Mouse (Mus musculus): ENCODE measurements at regions not wholly inside any gene's neighbourhood (a gene's known extent, or its start where the extent isn't known, plus 50 kb on each side); places are given as distances from the start of the nearest gene placed in this dataset.

- Histone ChIP-seq H3K4me2 (no peak overlapping the region), H3K36me3 (replicated peaks) (no peaks in the 10 kb centered on the region), H3K9me3 (0 out of 2 replicates have a peak, but pooled peaks cover 3% of the 10 kb centered on the region), H3K4me3 (replicated peaks) (no peak overlapping the region), H3K27ac (no peak overlapping the region), H3K27me3 (peaks cover 73% of the 10 kb centered on the region), H3K4me1 (peaks cover 39% of the 10 kb centered on the region), H3K9ac (no peak overlapping the region)
- 75% methylated on average over 11 of the region's 11 CpGs for WGBS
- ATAC-seq (ENCODE audit: low FRiP score) = no peak
Measured at GRCm38 (mm10) chr8:91988866-91989633, 187.2 kb upstream of the Irx3 start.

GRCm38 (mm10) chr8:91987854-91988253 is 186.0 kb upstream of the Irx3 start:
- peaks cover 66% of the 10 kb centered on the region for H3K27me3 ChIP-seq
- no peak overlapping the region for H3K9ac ChIP-seq
- no peak overlapping the region for H3K4me2 ChIP-seq
- no peaks in the 10 kb centered on the region for H3K36me3 ChIP-seq (replicated peaks)
- no peak overlapping the region for H3K4me3 ChIP-seq (replicated peaks)
- H3K9me3 ChIP-seq = 0 out of 2 replicates have a peak, but pooled peaks cover 3% of the 10 kb centered on the region
- 75% methylated on average over 6 of the region's 6 CpGs for WGBS
- no peak for ATAC-seq (ENCODE audit: low FRiP score)
- H3K27ac ChIP-seq = no peak overlapping the region
- peaks cover 27% of the 10 kb centered on the region for H3K4me1 ChIP-seq

DNA sequence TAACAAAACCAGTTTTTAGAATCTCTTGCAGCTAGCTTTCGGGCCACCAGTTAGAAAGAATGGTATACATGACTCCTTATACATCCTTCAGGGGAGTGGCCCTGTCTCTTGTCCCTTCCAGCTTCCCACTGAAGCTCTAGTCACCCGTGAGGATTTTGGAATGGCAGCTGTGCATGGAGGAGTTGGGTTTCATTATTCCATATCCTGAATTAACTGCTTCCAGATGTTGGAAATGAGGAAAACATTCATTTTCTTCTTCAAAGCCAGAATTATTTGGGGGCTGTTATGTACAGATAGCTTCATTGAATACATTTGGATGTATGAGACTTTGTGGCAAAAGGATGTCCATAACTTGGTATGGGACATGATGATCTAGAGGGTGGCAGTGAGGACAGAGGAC is 181.3 kb upstream of the Irx3 start:
- no peak for ATAC-seq (ENCODE audit: low FRiP score)
- peaks cover 33% of the 10 kb centered on the region for H3K27me3 ChIP-seq
- 0 out of 2 replicates have a peak, but pooled peaks cover 7% of the 10 kb centered on the region for H3K9me3 ChIP-seq
- H3K27ac ChIP-seq = no peak overlapping the region
- H3K4me1 ChIP-seq = no peaks in the 10 kb centered on the region
- 82% methylated on average over 2 of the region's 2 CpGs for WGBS
- H3K9ac ChIP-seq = no peak overlapping the region
- H3K4me2 ChIP-seq = no peak overlapping the region
- H3K4me3 ChIP-seq (replicated peaks) = no peak overlapping the region
- H3K36me3 ChIP-seq (replicated peaks) = no peaks in the 10 kb centered on the region

GRCm38 (mm10) chr8:91976900-91977585 is 175.2 kb upstream of the Irx3 start:
- Histone ChIP-seq H3K9me3 (0 out of 2 replicates have a peak, but pooled peaks cover 4% of the 10 kb centered on the region), H3K9ac (no peak overlapping the region), H3K4me1 (peaks cover 19% of the 10 kb centered on the region), H3K36me3 (replicated peaks) (no peaks in the 10 kb centered on the region), H3K4me3 (replicated peaks) (no peak overlapping the region), H3K27ac (no peak overlapping the region), H3K4me2 (no peak overlapping the region), H3K27me3 (peaks cover 38% of the 10 kb centered on the region)
- 55% methylated on average over 9 of the region's 9 CpGs for WGBS
- no peak for ATAC-seq (ENCODE audit: low FRiP score)

DNA sequence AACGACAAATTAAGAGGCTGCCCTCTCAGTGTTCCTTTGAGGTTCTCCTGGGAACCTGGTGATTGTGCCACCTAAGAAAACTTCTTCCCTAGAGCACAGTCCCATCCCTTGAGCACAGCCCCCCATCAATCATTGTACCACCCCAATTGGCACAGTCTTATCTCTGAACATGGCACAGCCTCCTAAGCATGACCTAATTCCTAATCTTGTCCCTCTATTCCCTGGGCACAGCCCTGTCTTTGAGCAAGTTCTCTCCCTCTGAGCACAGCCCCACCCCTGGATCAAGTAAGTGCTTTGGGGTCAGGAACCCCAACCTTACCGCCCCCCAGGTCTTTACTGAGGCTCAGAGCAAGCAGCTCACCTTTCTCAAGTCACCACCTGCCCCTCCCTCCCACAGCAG is 173.6 kb upstream of the Irx3 start:
- Histone ChIP-seq H3K9ac (no peak overlapping the region), H3K27ac (no peak overlapping the region), H3K36me3 (replicated peaks) (no peaks in the 10 kb centered on the region), H3K4me3 (replicated peaks) (no peak overlapping the region), H3K4me2 (no peak overlapping the region), H3K9me3 (no peaks in the 10 kb centered on the region), H3K27me3 (peaks cover 45% of the 10 kb centered on the region), H3K4me1 (peaks cover 19% of the 10 kb centered on the region)
- no peak for ATAC-seq (ENCODE audit: low FRiP score)
- WGBS = 93% methylated on average over 2 of the region's 2 CpGs

DNA sequence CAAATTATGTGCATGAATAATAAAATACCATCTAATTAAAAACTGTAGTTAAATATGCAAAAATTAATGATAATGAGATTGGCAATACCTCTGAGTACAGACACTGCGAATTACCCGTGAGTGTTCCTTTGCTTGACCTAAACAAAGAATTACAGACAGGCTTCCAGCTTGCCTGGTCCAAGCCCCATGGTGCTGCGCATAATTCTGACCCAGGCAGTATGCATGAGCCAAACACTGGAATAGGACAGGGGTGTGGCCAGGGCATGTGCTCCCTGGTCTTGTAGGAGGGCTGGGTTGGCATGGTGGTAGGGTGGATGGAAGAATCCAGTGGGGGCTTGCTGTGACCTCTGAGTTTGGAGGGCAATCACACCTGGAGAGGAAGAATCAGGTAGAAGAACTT is 172.8 kb upstream of the Irx3 start:
- Histone ChIP-seq H3K4me3 (replicated peaks) (no peak overlapping the region), H3K4me2 (0 out of 2 replicates have a peak overlapping the region, but pooled peaks have one; percentile 17), H3K9me3 (no peaks in the 10 kb centered on the region), H3K4me1 (peaks cover 19% of the 10 kb centered on the region), H3K36me3 (replicated peaks) (no peaks in the 10 kb centered on the region), H3K27me3 (peaks cover 45% of the 10 kb centered on the region), H3K9ac (no peak overlapping the region), H3K27ac (peak overlapping the region; percentile 42; the same call in 1 of the 2 replicates)
- WGBS = 54% methylated on average over 3 of the region's 3 CpGs
- ATAC-seq (ENCODE audit: low FRiP score) = peak; percentile 58; the same call in 1 of the 2 replicates

GRCm38 (mm10) chr8:91973951-91974439 is 172.1 kb upstream of the Irx3 start:
- no peaks in the 10 kb centered on the region for H3K36me3 ChIP-seq (replicated peaks)
- no peak overlapping the region for H3K9ac ChIP-seq
- H3K4me3 ChIP-seq (replicated peaks) = no peak overlapping the region
- peaks cover 19% of the 10 kb centered on the region for H3K4me1 ChIP-seq
- peak overlapping the region; percentile 17 for H3K4me2 ChIP-seq
- peak; percentile 74 for ATAC-seq (ENCODE audit: low FRiP score)
- no peaks in the 10 kb centered on the region for H3K9me3 ChIP-seq
- H3K27ac ChIP-seq = no peak overlapping the region
- WGBS = 38% methylated on average over 18 of the region's 18 CpGs
- peaks cover 51% of the 10 kb centered on the region for H3K27me3 ChIP-seq

GRCm38 (mm10) chr8:91967407-91967806 is 165.5 kb upstream of the Irx3 start:
- WGBS = 74% methylated on average over 16 of the region's 16 CpGs
- H3K4me3 ChIP-seq (replicated peaks) = no peak overlapping the region
- H3K9me3 ChIP-seq = no peaks in the 10 kb centered on the region
- H3K4me2 ChIP-seq = no peak overlapping the region
- no peaks in the 10 kb centered on the region for H3K36me3 ChIP-seq (replicated peaks)
- H3K4me1 ChIP-seq = peaks cover 16% of the 10 kb centered on the region; the same call in 1 of the 2 replicates
- no peak for ATAC-seq (ENCODE audit: low FRiP score)
- H3K27me3 ChIP-seq = peaks cover 36% of the 10 kb centered on the region
- H3K9ac ChIP-seq = no peak overlapping the region
- H3K27ac ChIP-seq = no peak overlapping the region

DNA sequence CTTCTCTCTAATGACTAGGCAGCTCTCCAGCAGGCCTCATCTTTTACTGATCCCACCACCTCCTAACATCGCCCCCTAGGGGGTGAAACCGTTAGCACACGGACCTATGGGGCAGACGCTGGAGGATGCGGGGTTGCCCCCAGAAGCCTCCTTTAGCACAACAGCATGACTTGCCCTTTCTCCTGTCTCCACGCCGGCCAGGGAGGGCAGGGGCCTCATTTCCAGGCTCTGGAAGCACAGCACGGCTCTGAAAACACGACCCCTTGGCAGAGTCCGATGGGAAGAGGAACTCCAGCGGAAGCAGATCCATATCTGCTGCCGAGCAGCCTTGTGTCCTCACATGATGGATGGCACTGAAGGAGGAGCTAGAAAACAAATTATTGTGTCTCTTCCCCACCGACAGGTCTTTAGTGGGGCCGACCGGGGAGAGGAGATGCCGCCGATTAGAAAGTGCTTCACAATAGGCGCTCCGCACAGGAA is 165.1 kb upstream of the Irx3 start:
- Histone ChIP-seq H3K4me1 (peaks cover 16% of the 10 kb centered on the region; the same call in 1 of the 2 replicates), H3K36me3 (replicated peaks) (no peaks in the 10 kb centered on the region), H3K9me3 (no peaks in the 10 kb centered on the region), H3K4me2 (no peak overlapping the region), H3K9ac (no peak overlapping the region), H3K4me3 (replicated peaks) (no peak overlapping the region), H3K27me3 (peaks cover 35% of the 10 kb centered on the region), H3K27ac (no peak overlapping the region)
- ATAC-seq (ENCODE audit: low FRiP score) = no peak
- 60% methylated on average over 19 of the region's 19 CpGs for WGBS

DNA sequence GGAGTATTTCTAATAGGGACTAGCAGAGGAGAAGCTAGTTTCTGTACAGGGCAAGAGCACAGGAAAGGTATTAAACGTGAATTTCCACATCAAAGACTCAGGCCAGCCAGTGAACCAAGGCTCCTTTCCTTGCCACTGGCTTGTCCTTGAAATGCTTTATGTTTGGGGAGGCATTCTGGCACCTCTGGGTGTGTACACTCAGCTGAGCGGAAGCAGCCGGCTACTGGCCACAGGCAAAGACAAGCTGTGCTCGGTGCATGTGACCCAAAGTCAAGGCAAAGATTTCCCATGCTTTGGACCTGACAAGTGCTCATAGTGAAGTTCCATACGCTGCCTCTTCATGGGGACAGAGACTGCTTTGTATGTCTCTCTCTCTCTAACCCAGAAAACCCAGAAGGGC is 159.8 kb upstream of the Irx3 start:
- Histone ChIP-seq H3K4me3 (replicated peaks) (no peak overlapping the region), H3K4me2 (no peak overlapping the region), H3K36me3 (replicated peaks) (no peaks in the 10 kb centered on the region), H3K9ac (no peak overlapping the region), H3K27ac (no peak overlapping the region), H3K9me3 (no peaks in the 10 kb centered on the region), H3K4me1 (no peaks in the 10 kb centered on the region), H3K27me3 (peaks cover 16% of the 10 kb centered on the region)
- no peak for ATAC-seq (ENCODE audit: low FRiP score)
- WGBS = 77% methylated on average over 5 of the region's 5 CpGs

DNA sequence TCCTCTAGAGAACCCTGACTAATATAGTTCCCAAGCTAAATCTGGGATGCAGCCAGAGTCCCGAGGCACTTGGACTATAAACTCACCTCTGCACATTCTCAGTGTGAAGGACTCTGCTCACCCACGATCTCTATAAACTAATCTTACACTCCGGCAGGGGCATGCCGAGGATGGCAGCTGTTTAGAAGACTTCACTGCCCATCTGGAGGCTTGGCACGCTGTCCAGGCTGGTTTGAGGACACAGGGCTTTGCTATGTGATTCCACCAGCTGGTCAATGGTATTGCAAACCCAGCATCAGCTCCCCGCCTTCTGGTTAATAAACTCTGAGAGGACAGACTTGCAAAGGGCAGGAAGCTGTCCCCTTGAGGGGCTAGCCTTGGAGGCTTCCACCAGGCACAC is 153.3 kb upstream of the Irx3 start:
- ATAC-seq (ENCODE audit: low FRiP score) = no peak
- Histone ChIP-seq H3K36me3 (replicated peaks) (no peaks in the 10 kb centered on the region), H3K9me3 (no peaks in the 10 kb centered on the region), H3K4me3 (replicated peaks) (no peak overlapping the region), H3K27me3 (peaks cover 8% of the 10 kb centered on the region), H3K27ac (no peak overlapping the region), H3K9ac (no peak overlapping the region), H3K4me2 (no peak overlapping the region), H3K4me1 (no peaks in the 10 kb centered on the region)
- 89% methylated on average over 6 of the region's 6 CpGs for WGBS

- ATAC-seq (ENCODE audit: low FRiP score) = no peak
- Histone ChIP-seq H3K27me3 (peaks cover 6% of the 10 kb centered on the region), H3K4me1 (no peaks in the 10 kb centered on the region), H3K27ac (no peak overlapping the region), H3K4me2 (no peak overlapping the region), H3K9me3 (no peaks in the 10 kb centered on the region), H3K9ac (no peak overlapping the region), H3K36me3 (replicated peaks) (no peaks in the 10 kb centered on the region), H3K4me3 (replicated peaks) (no peak overlapping the region)
- 88% methylated on average over 4 of the region's 4 CpGs for WGBS
Measured at GRCm38 (mm10) chr8:91952981-91953380, 151.1 kb upstream of the Irx3 start.
